Mouse (Mus musculus) urinary bladder, postnatal 36 days (tissue): ENCODE measurements around the gene Snap23.
"Not testable (repeated sequence)": the region's sequence is repeated elsewhere in the genome, so short reads cannot be mapped to it uniquely, and the experiment has no call there.

Experiments
- DNase-seq, 2 experiments: peaks; one replicate each; pipeline ENCODE4 v3.0.0; 2022; ENCODE audit warnings: low spot score in 2 of 2, mixed read lengths in 1 of 2

The Snap23 gene

GRCm38 (mm10) chr2:120566886-120567797, at the start of gene Snap23:
Gene Snap23 (plus strand): TSS chr2:120567671.
- DNase-seq: peak; percentile 93 to 96

- no peak for DNase-seq
These were observed 48.8 kb upstream of the Snap23 start for GRCm38 (mm10) chr2:120518547-120519210.

- no peak for DNase-seq
These were observed 40.7 kb upstream of the Snap23 start for GRCm38 (mm10) chr2:120526771-120527170.

GRCm38 (mm10) chr2:120529531-120529930, 37.9 kb upstream of the Snap23 start:
- no peak for DNase-seq

- no peak for DNase-seq
These were observed 36.2 kb upstream of the Snap23 start for GRCm38 (mm10) chr2:120531223-120531622.

- no peak for DNase-seq
These were observed 28.1 kb upstream of the Snap23 start for GRCm38 (mm10) chr2:120539333-120539732.

GRCm38 (mm10) chr2:120539778-120540208, 27.7 kb upstream of the Snap23 start:
- peak in 1 of 2 experiments; percentile 51 for DNase-seq

- DNase-seq: no peak
These were observed 22.7 kb upstream of the Snap23 start for GRCm38 (mm10) chr2:120544732-120545131.

GRCm38 (mm10) chr2:120556868-120557267, 10.6 kb upstream of the Snap23 start:
- DNase-seq: no peak

- no peak for DNase-seq
These were observed 8.7 kb upstream of the Snap23 start for GRCm38 (mm10) chr2:120558813-120559212.

GRCm38 (mm10) chr2:120561524-120561923, 5.9 kb upstream of the Snap23 start:
- DNase-seq: no peak

GRCm38 (mm10) chr2:120562859-120563234, 4.6 kb upstream of the Snap23 start:
- no peak for DNase-seq

GRCm38 (mm10) chr2:120563235-120563990, 4.1 kb upstream of the Snap23 start, which contains the start of gene Zfp106:
Gene Zfp106 (minus strand): TSS chr2:120563843.
- DNase-seq: peak; percentile 75 to 86

GRCm38 (mm10) chr2:120564548-120565188, 2.8 kb upstream of the Snap23 start:
- DNase-seq: not testable (repeated sequence)

- DNase-seq: no peak
These were observed 2.1 kb upstream of the Snap23 start for GRCm38 (mm10) chr2:120565363-120565762.

GRCm38 (mm10) chr2:120567798-120568320, 388 bp downstream of the Snap23 start:
- no peak for DNase-seq

- DNase-seq: no peak
These were observed 3.6 kb downstream of the Snap23 start for GRCm38 (mm10) chr2:120571081-120571480.

GRCm38 (mm10) chr2:120572161-120572560, 4.7 kb downstream of the Snap23 start:
- DNase-seq: not testable (repeated sequence)

GRCm38 (mm10) chr2:120575121-120575520, 7.7 kb downstream of the Snap23 start:
- no peak for DNase-seq

- no peak for DNase-seq
These were observed 8.5 kb downstream of the Snap23 start for GRCm38 (mm10) chr2:120575978-120576377.

GRCm38 (mm10) chr2:120577799-120578198, 10.3 kb downstream of the Snap23 start:
- DNase-seq: no peak
